Mouse (Mus musculus) R1 (cell line): Measurements from ENCODE around the gene Ackr3.

Experiments used
- DNase-seq: peaks from one replicate; pipeline ENCODE4 v3.0.0-alpha.2; 2018; ENCODE audit warnings: low read depth, low spot score

The Ackr3 gene

DNA sequence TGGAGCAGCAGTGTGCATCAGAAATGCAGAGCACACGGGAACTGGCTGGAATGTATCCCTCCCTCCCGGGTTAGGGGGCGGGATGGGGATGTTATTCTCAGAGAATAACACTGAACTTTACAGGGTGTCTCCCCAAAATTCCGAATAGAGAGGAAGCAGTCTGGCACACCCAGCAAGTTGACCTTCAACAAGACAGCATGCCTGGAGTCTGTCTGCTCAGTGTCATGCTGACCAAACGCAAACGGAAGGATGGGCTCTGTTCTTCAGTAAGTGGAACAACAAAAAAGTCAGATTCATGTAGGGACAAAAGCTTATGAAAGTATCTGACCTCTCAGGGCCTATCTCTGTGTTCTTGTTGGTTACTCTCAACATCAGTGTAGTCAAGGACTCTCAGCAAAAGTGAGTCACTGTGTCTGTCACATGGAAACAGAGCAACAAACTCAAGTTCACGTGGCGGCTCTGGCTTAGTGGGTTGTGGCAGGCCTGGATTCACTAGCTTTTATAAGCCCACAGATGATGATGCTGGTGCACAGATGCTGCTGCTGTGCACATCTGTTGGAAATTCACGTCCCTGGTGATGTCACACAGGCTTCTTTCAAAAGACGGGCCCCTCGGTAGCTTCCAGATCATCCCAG lies 54.6 kb downstream of the Ackr3 start:
- DNase-seq: peak; percentile 16

DNA sequence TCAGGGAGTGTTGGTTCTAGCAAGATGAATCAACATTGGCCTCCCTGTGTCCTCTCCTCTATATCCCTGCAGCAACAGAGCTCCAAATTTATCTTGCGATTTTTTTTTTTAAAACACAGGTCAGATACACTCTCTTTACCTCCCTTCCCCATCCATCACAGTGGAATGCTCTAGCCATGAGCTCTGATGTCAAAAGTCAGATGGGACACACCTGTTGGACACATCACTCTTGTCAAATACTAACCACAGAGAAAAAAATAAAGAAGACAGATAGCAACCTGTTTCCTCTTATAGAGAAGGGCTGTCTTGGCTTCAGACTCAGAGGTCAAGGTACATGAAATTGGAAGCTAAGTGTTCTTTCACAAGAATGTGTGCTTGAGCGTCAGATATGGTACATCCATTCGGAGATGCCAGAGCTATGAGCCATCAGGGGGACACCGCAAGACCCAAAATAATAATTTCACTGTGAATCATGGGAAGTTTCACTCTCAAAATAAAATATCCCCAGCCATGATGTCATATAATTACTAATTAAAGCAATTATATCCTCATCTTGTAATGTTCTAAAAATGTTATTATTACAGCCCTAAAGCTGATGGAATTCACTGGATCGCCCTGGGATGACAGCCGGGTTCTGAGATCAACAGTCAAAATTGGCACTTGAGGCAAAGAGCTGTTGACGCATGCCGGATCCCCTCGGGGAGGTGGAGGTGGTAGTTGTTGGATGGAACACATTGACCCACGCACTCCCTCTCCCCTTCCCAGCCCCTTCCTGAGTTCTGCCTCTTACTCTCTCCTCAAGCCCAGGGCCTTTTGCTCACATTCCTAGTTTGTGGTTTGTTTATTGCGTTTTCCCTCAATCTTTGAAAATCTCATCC lies 57.2 kb downstream of the Ackr3 start:
- no peak for DNase-seq

DNA sequence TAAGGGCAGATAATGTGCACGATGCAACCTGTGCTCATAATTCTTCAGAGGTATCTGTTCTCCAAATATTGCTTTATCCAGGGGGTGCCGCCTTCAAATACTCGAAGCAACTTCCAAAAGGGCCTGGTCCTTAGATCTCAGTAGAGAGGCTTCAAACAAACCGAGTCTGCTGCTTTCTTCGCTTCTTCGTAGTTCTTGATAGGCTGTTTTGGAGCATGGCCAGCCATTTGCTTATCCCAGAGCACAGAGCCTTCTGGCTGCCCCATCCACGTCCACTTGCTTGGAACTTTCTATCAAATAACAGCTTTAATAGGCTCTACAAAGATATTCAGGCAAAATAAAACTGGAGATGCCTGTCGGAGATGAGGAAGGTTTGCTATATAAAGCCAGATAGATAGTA lies 58.6 kb downstream of the Ackr3 start:
- DNase-seq: no peak
